Mouse (Mus musculus) intestine, embryonic 15.5 days (tissue): ENCODE measurements at regions not wholly inside any gene's neighbourhood (a gene's known extent, or its start where the extent isn't known, plus 50 kb on each side); places are given as distances from the start of the nearest gene placed in this dataset.
A peak's percentile ranks its signal among the peaks of the same experiment; 100 is the strongest.

Experiments
- ATAC-seq: fragments of 200-750 bp; cut with Nextera tagmentation; 2 replicates; pipeline ENCODE4 v1.8.0; 2017; ENCODE audit warnings: moderate TSS enrichment, moderate library complexity
- H3K27ac ChIP-seq: fragments of 300-500 bp; sonication (generic); 2 replicates; pipeline ENCODE4 v1.5.1; 2015; ENCODE audit warnings: mild to moderate bottlenecking, inconsistent platforms
- H3K27me3 ChIP-seq: fragments of 300-500 bp; sonication (generic); replicated peaks from 2 replicates; pipeline ENCODE4 v1.6.1; 2015; ENCODE audit warnings: inconsistent platforms
- H3K36me3 ChIP-seq: fragments of 300-500 bp; sonication (generic); 2 replicates; pipeline ENCODE4 v1.6.1; 2015; ENCODE audit warnings: inconsistent platforms
- H3K4me1 ChIP-seq: fragments of 300-500 bp; sonication (generic); replicated peaks from 2 replicates; pipeline ENCODE4 v1.6.1; 2015; ENCODE audit warnings: inconsistent platforms
- H3K4me2 ChIP-seq: fragments of 300-500 bp; sonication (generic); replicated peaks from 2 replicates; pipeline ENCODE4 v1.6.1; 2015; ENCODE audit warnings: mild to moderate bottlenecking, inconsistent platforms
- H3K4me3 ChIP-seq: fragments of 300-500 bp; sonication (generic); replicated peaks from 2 replicates; pipeline ENCODE4 v1.5.1; 2015; ENCODE audit warnings: inconsistent platforms
- H3K9ac ChIP-seq: fragments of 300-500 bp; sonication (generic); 2 replicates; pipeline ENCODE4 v1.6.1; 2015; ENCODE audit warnings: inconsistent platforms
- H3K9me3 ChIP-seq: fragments of 300-500 bp; sonication (generic); 2 replicates; pipeline ENCODE4 v1.6.1; 2016; ENCODE audit warnings: inconsistent platforms
- WGBS: fragments of 180-500 bp; shearing (Covaris S2); methylation state at CpG from one replicate; pipeline ENCODE4 v1.1.7; 2015; 5-methylcytosine and 5-hydroxymethylcytosine counted together

GRCm38 (mm10) chr2:75461421-75461991 lies 197.6 kb upstream of the Hnrnpa3 start:
- H3K27me3 ChIP-seq: no peaks in the 10 kb centered on the region
- H3K36me3 ChIP-seq: no peaks in the 10 kb centered on the region
- H3K4me3 ChIP-seq: no peak overlapping the region
- no peak for ATAC-seq
- H3K4me1 ChIP-seq: no peaks in the 10 kb centered on the region
- H3K27ac ChIP-seq: no peak overlapping the region
- WGBS: 75% methylated on average over 10 of the region's 10 CpGs
- no peak overlapping the region for H3K4me2 ChIP-seq
- no peak overlapping the region for H3K9ac ChIP-seq
- H3K9me3 ChIP-seq: no peaks in the 10 kb centered on the region

GRCm38 (mm10) chr2:75462030-75462671 lies 196.9 kb upstream of the Hnrnpa3 start:
- WGBS: 81% methylated on average over 5 of the region's 5 CpGs
- H3K9me3 ChIP-seq: no peaks in the 10 kb centered on the region

GRCm38 (mm10) chr2:75463091-75463490 lies 196.0 kb upstream of the Hnrnpa3 start:
- H3K4me2 ChIP-seq: no peak overlapping the region
- no peak for ATAC-seq
- H3K9ac ChIP-seq: no peak overlapping the region
- no peak overlapping the region for H3K27ac ChIP-seq
- no peaks in the 10 kb centered on the region for H3K9me3 ChIP-seq
- no peaks in the 10 kb centered on the region for H3K4me1 ChIP-seq
- no peaks in the 10 kb centered on the region for H3K27me3 ChIP-seq
- WGBS: 52% methylated on average over 9 of the region's 9 CpGs
- H3K36me3 ChIP-seq: no peaks in the 10 kb centered on the region
- no peak overlapping the region for H3K4me3 ChIP-seq

More at GRCm38 (mm10) chr2:75462030-75462671, 196.9 kb upstream of the Hnrnpa3 start:
- H3K27me3 ChIP-seq: no peaks in the 10 kb centered on the region
- H3K9ac ChIP-seq: no peak overlapping the region
- H3K27ac ChIP-seq: no peak overlapping the region
- no peak overlapping the region for H3K4me3 ChIP-seq
- ATAC-seq: no peak
- H3K36me3 ChIP-seq: no peaks in the 10 kb centered on the region
- no peaks in the 10 kb centered on the region for H3K4me1 ChIP-seq
- no peak overlapping the region for H3K4me2 ChIP-seq

DNA sequence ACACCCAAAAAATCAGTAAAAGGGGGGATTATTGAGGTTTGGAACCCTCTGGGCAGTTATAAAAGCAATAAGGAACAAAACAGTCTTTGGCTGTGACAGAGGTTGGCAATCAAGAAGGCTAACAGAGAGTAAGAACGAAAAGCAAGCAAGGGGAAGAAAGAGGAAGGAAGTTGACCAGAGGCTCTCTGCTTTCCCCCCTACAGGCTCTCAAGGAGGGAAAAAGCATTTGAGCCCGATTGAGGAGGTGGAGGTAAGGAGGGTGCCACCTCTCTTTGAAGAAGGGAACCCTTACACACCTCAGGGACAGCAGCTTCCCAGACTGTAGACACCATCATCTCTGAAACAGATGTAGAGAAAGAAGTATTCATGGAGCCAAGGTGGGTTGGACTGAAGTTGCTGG lies 194.6 kb upstream of the Hnrnpa3 start:
- Histone ChIP-seq H3K9ac (no peak overlapping the region), H3K4me2 (no peak overlapping the region), H3K9me3 (no peaks in the 10 kb centered on the region), H3K36me3 (no peaks in the 10 kb centered on the region), H3K4me1 (no peaks in the 10 kb centered on the region), H3K27ac (no peak overlapping the region), H3K4me3 (no peak overlapping the region), H3K27me3 (no peaks in the 10 kb centered on the region)
- no peak for ATAC-seq
- 53% methylated on average over 2 of the region's 2 CpGs for WGBS

DNA sequence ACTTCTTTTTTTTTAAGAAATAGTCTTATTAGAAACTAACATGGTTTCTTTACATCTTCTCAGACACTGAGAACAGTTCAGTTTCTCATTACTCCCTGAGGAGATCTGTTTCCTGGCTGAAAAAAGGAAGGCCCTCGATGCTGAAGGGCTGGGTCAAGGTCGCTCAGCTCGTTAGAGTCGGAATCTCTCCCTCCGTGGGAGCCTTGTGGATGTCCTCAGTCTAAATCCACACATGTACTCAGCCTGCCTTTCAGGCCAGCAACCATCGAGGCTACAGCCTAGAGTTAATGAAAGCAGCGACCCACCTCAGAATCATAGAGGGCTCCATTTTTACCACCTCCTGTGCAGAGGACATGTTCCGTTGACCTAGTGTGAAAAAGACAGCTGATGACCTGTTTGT lies 190.2 kb upstream of the Hnrnpa3 start:
- no peak overlapping the region for H3K4me2 ChIP-seq
- no peaks in the 10 kb centered on the region for H3K27me3 ChIP-seq
- H3K27ac ChIP-seq: no peak overlapping the region
- H3K4me1 ChIP-seq: peaks cover 6% of the 10 kb centered on the region; the same call in 1 of the 2 replicates
- no peak overlapping the region for H3K9ac ChIP-seq
- no peak for ATAC-seq
- no peaks in the 10 kb centered on the region for H3K36me3 ChIP-seq
- H3K9me3 ChIP-seq: no peaks in the 10 kb centered on the region
- WGBS: 75% methylated on average over 8 of the region's 8 CpGs
- H3K4me3 ChIP-seq: no peak overlapping the region

DNA sequence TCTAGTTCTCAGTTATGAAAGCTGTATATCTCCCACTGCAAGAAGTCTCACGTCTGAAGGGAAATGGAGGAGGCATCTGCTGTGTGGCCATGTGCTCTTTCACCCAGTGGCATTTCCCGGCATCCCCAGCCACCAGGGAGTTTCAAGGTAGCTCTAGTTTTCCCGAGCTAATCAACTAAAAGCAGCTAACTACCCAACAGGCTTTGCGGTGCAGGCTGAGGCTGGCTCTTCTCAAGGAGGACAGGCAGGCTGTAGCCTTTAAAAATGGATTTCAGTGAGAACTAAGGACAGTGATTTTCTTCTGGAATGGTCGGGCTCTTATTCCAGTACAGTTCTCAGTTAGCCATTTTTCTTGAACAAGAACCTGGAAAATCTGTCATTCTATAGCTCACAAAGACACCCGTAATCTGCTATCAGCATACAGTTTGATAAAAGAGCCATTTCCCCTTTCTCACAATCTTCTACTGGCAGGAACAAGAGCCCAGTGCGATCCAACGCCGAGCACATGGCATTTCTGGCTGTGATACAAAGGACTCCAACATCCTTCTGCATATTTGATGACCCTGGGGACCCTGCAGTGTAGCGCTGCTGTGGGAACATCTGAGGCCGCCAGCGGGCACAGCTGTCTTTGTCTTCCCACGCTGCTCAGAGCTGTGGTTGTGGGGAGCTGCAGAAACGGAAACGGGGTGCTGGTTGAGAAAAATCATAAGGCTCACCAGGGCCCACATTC lies 188.9 kb upstream of the Hnrnpa3 start:
- ATAC-seq: peak; percentile 58; the same call in 1 of the 2 replicates
- H3K4me3 ChIP-seq: no peak overlapping the region
- H3K27ac ChIP-seq: no peak overlapping the region
- H3K36me3 ChIP-seq: no peaks in the 10 kb centered on the region
- WGBS: 40% methylated on average over 15 of the region's 15 CpGs
- H3K4me2 ChIP-seq: peak overlapping the region; percentile 20; the same call in 1 of the 2 replicates
- no peak overlapping the region for H3K9ac ChIP-seq
- H3K4me1 ChIP-seq: peaks cover 6% of the 10 kb centered on the region; the same call in 1 of the 2 replicates
- H3K9me3 ChIP-seq: no peaks in the 10 kb centered on the region
- H3K27me3 ChIP-seq: no peaks in the 10 kb centered on the region

GRCm38 (mm10) chr2:75470688-75471054 lies 188.4 kb upstream of the Hnrnpa3 start:
- Histone ChIP-seq H3K4me3 (no peak overlapping the region), H3K27me3 (no peaks in the 10 kb centered on the region), H3K36me3 (no peaks in the 10 kb centered on the region), H3K27ac (no peak overlapping the region), H3K9ac (no peak overlapping the region), H3K4me2 (0 out of 2 replicates have a peak overlapping the region, but pooled peaks have one; percentile 20), H3K9me3 (no peaks in the 10 kb centered on the region), H3K4me1 (peaks cover 6% of the 10 kb centered on the region; the same call in 1 of the 2 replicates)
- ATAC-seq: no peak
- 44% methylated on average over 9 of the region's 9 CpGs for WGBS

GRCm38 (mm10) chr2:75472489-75472888 lies 186.6 kb upstream of the Hnrnpa3 start:
- Histone ChIP-seq H3K36me3 (no peaks in the 10 kb centered on the region), H3K4me1 (peaks cover 6% of the 10 kb centered on the region; the same call in 1 of the 2 replicates), H3K4me3 (no peak overlapping the region), H3K9me3 (no peaks in the 10 kb centered on the region), H3K27ac (no peak overlapping the region), H3K9ac (no peak overlapping the region), H3K27me3 (no peaks in the 10 kb centered on the region), H3K4me2 (no peak overlapping the region)
- no peak for ATAC-seq
- WGBS: 83% methylated on average over 9 of the region's 9 CpGs

- no peak overlapping the region for H3K4me3 ChIP-seq
- H3K36me3 ChIP-seq: no peaks in the 10 kb centered on the region
- H3K27me3 ChIP-seq: no peaks in the 10 kb centered on the region
- WGBS: 52% methylated on average over 6 of the region's 6 CpGs
- H3K9me3 ChIP-seq: no peaks in the 10 kb centered on the region
- H3K4me1 ChIP-seq: peaks cover 6% of the 10 kb centered on the region; the same call in 1 of the 2 replicates
- no peak overlapping the region for H3K27ac ChIP-seq
- ATAC-seq: no peak
- H3K4me2 ChIP-seq: no peak overlapping the region
- no peak overlapping the region for H3K9ac ChIP-seq
These were observed 184.6 kb upstream of the Hnrnpa3 start for GRCm38 (mm10) chr2:75474509-75474908.

- no peaks in the 10 kb centered on the region for H3K36me3 ChIP-seq
- no peak overlapping the region for H3K4me2 ChIP-seq
- H3K27me3 ChIP-seq: no peaks in the 10 kb centered on the region
- ATAC-seq: peak; percentile 83
- H3K27ac ChIP-seq: no peak overlapping the region
- H3K9ac ChIP-seq: no peak overlapping the region
- H3K9me3 ChIP-seq: no peaks in the 10 kb centered on the region
- H3K4me3 ChIP-seq: no peak overlapping the region
- WGBS: 54% methylated on average over 1 of the region's 1 CpGs
- H3K4me1 ChIP-seq: no peaks in the 10 kb centered on the region
These were observed 182.7 kb upstream of the Hnrnpa3 start for GRCm38 (mm10) chr2:75476350-75476749.

DNA sequence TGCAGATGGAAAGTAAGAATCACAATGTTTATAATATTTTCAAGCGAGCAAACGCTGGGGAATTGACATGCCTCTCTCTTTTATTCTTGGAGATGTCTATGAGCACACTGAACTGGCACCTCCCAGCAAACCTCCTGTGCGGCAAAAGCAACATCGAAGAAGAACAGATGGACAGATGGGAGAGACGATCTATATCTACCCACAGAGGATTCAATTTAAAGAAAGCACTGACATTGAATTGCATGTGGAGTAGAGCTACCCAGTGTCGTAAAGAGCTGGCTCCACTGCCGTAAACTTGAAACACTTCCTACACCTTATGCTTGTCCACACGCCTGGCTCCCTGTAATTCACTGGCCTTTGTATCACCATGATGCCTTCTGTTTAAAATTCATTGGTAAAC lies 182.0 kb upstream of the Hnrnpa3 start:
- ATAC-seq: no peak
- no peak overlapping the region for H3K4me2 ChIP-seq
- H3K36me3 ChIP-seq: no peaks in the 10 kb centered on the region
- H3K4me1 ChIP-seq: no peaks in the 10 kb centered on the region
- no peak overlapping the region for H3K4me3 ChIP-seq
- 72% methylated on average over 8 of the region's 8 CpGs for WGBS
- H3K27ac ChIP-seq: no peak overlapping the region
- no peak overlapping the region for H3K9ac ChIP-seq
- no peaks in the 10 kb centered on the region for H3K27me3 ChIP-seq
- no peaks in the 10 kb centered on the region for H3K9me3 ChIP-seq

DNA sequence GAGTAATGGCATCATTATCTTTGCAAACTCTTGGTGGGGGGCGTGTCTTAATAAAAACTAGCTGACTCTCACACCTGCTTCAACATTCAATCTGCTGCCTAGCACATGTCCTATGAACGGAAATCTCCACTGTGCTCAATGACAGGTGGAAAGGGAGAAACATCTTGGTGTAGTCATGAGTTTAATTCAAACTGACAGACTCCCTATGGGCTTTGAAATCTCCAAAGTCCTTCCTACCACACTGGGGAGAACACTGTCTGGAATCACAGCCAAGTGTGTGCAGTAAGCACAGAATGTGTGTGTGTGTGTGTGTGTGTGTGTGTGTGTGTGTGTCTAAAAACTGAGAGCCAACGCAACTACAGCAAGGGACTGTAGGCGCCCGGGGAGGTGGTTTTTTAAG lies 179.5 kb upstream of the Hnrnpa3 start:
- H3K4me3 ChIP-seq: no peak overlapping the region
- 0 out of 2 replicates have a peak, but pooled peaks cover 3% of the 10 kb centered on the region for H3K4me1 ChIP-seq
- no peaks in the 10 kb centered on the region for H3K36me3 ChIP-seq
- no peaks in the 10 kb centered on the region for H3K9me3 ChIP-seq
- no peak overlapping the region for H3K9ac ChIP-seq
- no peak overlapping the region for H3K4me2 ChIP-seq
- no peak for ATAC-seq
- no peak overlapping the region for H3K27ac ChIP-seq
- no peaks in the 10 kb centered on the region; the same call in 1 of the 2 replicates for H3K27me3 ChIP-seq
- 82% methylated on average over 5 of the region's 5 CpGs for WGBS
